Mouse (Mus musculus): ENCODE measurements around the gene Bcar3. TPM values are rescaled to one million over a fixed set of nuclear protein-coding genes. Genes with fewer than 3 reads are reported as not detected.
A peak's percentile ranks its signal among the peaks of the same experiment; 100 is the strongest.
"Not testable (repeated sequence)": the region's sequence is repeated elsewhere in the genome, so short reads cannot be mapped to it uniquely, and the experiment has no call there.

Bcar3 gene
- polyA plus RNA-seq, 1 experiment, result 8.8 TPM

DNA sequence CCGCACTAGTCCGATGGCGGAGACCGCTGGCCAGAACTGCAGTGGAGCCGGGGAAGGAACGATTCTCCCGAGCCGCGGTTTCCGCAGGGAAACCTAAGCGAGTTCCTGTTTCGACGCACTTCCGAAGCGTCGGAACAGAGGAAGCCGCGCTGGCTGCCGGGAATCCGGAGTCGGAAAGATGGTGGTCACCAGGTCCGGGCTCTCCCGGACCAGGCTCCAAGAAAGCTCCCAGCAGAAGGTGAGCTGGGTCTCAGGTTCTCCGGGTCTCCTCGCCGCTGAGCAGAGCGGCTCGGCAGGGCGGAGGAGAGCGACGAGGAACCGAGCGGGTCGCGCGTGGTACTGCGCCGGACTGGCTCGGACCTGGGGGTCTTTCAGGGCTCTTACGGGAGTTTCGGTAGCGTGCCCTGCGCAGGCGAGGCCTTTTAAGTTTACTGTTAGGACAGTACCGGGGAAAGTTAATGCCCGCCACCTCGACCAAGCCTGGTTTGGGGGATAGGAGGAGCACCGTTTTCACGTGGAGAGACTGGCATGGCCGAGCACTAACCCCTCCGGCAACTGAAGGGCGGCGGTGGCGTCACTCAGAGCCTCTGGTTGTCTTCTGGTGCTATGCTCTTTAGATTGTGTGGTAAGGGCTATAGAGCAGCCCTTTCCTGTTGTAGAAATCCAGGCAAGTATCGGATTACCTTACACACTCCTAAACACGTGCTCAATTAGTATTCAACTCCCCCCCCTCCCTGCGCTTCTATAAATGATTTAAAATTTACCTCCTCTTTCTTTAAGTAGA is 19.5 kb upstream of the Bcar3 start, which contains the start of gene Dnttip2:
Gene Dnttip2, plus strand, starts transcription at position 148 of the 784 bp plus-strand sequence.
- Histone ChIP-seq H3K27ac (replicated peaks; ENCODE audit: low read depth, low read length) (peak within 1 kb of the TSS; percentile 76), H3K4me3 (ENCODE audit: insufficient read depth, low read depth, low read length) (peak within 1 kb of the TSS; percentile 97), H3K4me1 (ENCODE audit: control insufficient read depth, insufficient read depth, insufficient read length, low read length) (peaks cover 16% of the 10 kb centered on the region)

DNA sequence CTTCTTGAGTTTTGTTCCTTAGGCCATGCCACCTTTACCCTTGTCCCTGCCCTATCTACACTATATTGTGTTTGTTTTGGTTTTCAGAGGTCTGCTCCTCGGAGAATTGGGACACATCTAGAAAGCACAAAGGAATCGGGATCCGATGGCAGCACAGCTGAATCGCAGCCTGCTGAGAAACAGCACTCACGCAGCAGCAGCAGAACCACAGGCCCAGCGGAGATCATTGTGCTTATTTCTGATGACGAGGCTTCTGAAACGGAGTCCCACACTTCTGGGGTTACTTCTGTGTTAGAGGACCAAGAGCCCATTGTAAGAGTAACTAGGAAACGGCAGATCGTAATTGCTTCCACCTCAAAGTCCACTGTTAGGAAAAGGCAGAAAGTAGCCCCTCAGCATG is 18.8 kb upstream of the Bcar3 start:
- peaks cover 16% of the 10 kb centered on the region for H3K4me1 ChIP-seq (ENCODE audit: control insufficient read depth, insufficient read depth, insufficient read length, low read length)
- H3K4me3 ChIP-seq (ENCODE audit: insufficient read depth, low read depth, low read length), result peak overlapping the region; percentile 97
- no peak overlapping the region for H3K27ac ChIP-seq (replicated peaks; ENCODE audit: low read depth, low read length)

- Histone ChIP-seq H3K4me1 (ENCODE audit: control insufficient read depth, insufficient read depth, insufficient read length, low read length) (peaks cover 2% of the 10 kb centered on the region; the same call in 1 of the 2 replicates), H3K27ac (replicated peaks; ENCODE audit: low read depth, low read length) (no peak overlapping the region), H3K4me3 (ENCODE audit: insufficient read depth, low read depth, low read length) (no peak overlapping the region)
These were observed 6.7 kb upstream of the Bcar3 start for GRCm38 (mm10) chr3:122287195-122287594.

DNA sequence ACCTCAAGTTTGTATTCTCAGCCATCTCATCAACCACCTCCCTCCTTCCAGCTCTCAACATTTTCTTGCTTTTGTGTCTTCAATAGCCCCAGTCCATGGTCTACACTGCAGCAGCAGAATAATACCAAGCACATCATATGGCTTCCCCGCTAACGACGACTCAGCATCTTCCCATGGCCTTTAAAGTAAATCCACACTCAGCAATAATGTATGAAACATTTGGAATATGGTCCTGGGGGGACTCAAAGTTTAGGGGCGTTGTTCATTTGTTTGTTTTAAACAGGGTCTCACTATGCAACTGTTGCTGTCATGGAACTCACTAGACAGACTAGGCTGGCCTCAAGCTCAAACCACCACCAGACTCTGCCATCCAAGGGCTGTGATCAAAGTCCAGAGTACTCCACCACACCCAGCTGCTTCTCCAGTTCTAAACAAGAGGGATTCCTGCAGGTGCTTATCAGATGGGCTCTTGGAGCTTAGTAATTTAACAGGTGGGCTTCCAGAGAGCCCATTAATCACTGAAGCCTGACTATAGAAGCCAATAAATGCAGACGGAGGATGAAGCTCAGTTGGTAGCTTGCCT is 5.2 kb upstream of the Bcar3 start:
- H3K27ac ChIP-seq (replicated peaks; ENCODE audit: low read depth, low read length), result no peak overlapping the region
- peaks cover 2% of the 10 kb centered on the region; the same call in 1 of the 2 replicates for H3K4me1 ChIP-seq (ENCODE audit: control insufficient read depth, insufficient read depth, insufficient read length, low read length)
- no peak overlapping the region for H3K4me3 ChIP-seq (ENCODE audit: insufficient read depth, low read depth, low read length)

DNA sequence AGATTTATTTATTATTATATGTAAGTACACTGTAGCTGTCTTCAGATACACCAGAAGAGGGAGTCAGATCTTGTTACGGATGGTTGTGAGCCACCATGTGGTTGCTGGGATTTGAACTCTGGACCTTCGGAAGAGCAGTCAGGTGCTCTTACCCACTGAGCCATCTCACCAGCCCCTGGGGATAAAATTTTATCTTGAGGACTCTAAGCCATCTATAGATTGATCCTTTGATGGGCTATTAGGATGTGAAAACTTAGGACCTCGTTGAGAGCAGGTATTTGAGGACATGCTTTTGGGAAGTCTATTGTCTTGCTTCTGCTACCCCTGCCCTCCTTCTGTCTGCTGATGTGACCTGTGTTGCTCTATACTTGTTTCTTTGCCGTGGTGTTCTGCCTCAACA is 4.6 kb upstream of the Bcar3 start:
- H3K4me3 ChIP-seq (ENCODE audit: insufficient read depth, low read depth, low read length); H3K4me1 ChIP-seq (ENCODE audit: control insufficient read depth, insufficient read depth, insufficient read length, low read length); H3K27ac ChIP-seq (replicated peaks; ENCODE audit: low read depth, low read length): not testable (repeated sequence)

DNA sequence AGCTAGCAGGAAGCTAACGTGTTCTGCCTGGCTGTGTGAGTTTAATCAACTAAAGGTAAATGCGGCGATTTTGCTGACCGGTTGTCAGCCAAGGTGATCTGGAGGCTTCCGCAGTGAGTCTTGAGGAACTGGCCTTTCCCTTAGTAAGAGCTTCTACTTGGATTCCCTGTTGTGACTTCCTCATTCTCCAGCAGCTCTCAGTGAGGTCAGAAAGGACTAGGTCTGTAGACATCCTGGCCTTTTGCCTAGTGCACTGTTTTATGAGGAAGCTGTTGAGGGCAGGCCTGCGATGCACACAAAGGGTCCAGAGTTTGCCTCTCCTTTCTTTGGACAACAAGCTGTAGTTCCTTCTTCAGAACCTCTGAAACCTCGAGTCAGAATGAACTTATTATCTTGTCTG is 3.2 kb upstream of the Bcar3 start:
- Histone ChIP-seq H3K4me3 (ENCODE audit: insufficient read depth, low read depth, low read length) (peak overlapping the region; percentile 17; the same call in 1 of the 2 replicates), H3K4me1 (ENCODE audit: control insufficient read depth, insufficient read depth, insufficient read length, low read length) (peaks cover 2% of the 10 kb centered on the region; the same call in 1 of the 2 replicates), H3K27ac (replicated peaks; ENCODE audit: low read depth, low read length) (peak overlapping the region; percentile 94)

DNA sequence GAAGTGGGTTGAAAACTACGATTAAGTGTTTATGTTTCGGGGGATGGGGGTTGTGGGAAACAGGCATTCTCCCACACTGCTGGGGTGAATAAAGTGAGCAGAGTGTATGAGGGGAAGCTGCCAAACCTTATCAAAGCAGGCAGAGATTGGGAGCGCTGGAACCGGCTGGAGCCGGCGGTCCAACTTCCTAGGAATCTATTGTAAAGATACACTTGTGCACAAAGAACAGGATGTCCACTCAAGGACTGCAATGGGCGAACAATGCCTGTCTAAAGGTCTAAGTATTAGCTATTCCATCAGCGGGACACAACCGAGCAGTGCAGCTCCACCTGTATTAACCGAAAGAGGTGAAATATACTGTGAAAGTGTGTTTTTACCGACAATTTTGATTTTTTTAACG is 2.1 kb upstream of the Bcar3 start:
- peak overlapping the region; percentile 95 for H3K27ac ChIP-seq (replicated peaks; ENCODE audit: low read depth, low read length)
- H3K4me1 ChIP-seq (ENCODE audit: control insufficient read depth, insufficient read depth, insufficient read length, low read length), result peaks cover 2% of the 10 kb centered on the region; the same call in 1 of the 2 replicates
- H3K4me3 ChIP-seq (ENCODE audit: insufficient read depth, low read depth, low read length), result peak overlapping the region; percentile 89; the same call in 1 of the 2 replicates

- peaks cover 2% of the 10 kb centered on the region; the same call in 1 of the 2 replicates for H3K4me1 ChIP-seq (ENCODE audit: control insufficient read depth, insufficient read depth, insufficient read length, low read length)
- H3K27ac ChIP-seq (replicated peaks; ENCODE audit: low read depth, low read length), result peak overlapping the region; percentile 95
- peak overlapping the region; percentile 89 for H3K4me3 ChIP-seq (ENCODE audit: insufficient read depth, low read depth, low read length)
These were observed 1.4 kb upstream of the Bcar3 start for GRCm38 (mm10) chr3:122292300-122293222.

GRCm38 (mm10) chr3:122293223-122293953 is 548 bp upstream of the Bcar3 start:
- H3K4me3 ChIP-seq (ENCODE audit: insufficient read depth, low read depth, low read length), result peak overlapping the region; percentile 89
- H3K4me1 ChIP-seq (ENCODE audit: control insufficient read depth, insufficient read depth, insufficient read length, low read length), result peaks cover 2% of the 10 kb centered on the region; the same call in 1 of the 2 replicates
- H3K27ac ChIP-seq (replicated peaks; ENCODE audit: low read depth, low read length), result peak overlapping the region; percentile 86

- no peak overlapping the region for H3K4me3 ChIP-seq (ENCODE audit: insufficient read depth, low read depth, low read length)
- H3K27ac ChIP-seq (replicated peaks; ENCODE audit: low read depth, low read length), result no peak overlapping the region
- H3K4me1 ChIP-seq (ENCODE audit: control insufficient read depth, insufficient read depth, insufficient read length, low read length), result no peaks in the 10 kb centered on the region; the same call in 1 of the 2 replicates
These were observed 1.6 kb downstream of the Bcar3 start for GRCm38 (mm10) chr3:122295511-122295910.

DNA sequence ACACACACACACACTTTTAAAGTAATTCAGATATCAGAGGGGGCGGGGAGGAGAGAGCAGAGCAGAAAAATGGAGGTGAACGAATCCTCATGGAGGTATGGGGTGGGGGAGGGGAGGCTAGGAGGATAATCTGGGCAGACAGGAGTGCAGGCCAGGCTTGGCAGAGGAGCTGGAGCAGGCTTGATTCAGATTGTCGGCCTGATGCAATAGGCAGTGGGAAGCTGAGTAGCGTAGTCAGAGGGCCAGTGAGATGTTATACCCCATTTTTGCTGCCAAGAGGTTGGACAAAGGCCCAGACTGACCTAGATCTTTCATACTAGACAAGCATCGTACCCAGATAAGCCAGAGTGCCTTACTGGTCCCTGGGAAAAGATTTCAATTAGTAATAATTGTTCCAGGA is 3.0 kb downstream of the Bcar3 start:
- no peaks in the 10 kb centered on the region for H3K4me1 ChIP-seq (ENCODE audit: control insufficient read depth, insufficient read depth, insufficient read length, low read length)
- H3K4me3 ChIP-seq (ENCODE audit: insufficient read depth, low read depth, low read length), result no peak overlapping the region
- no peak overlapping the region for H3K27ac ChIP-seq (replicated peaks; ENCODE audit: low read depth, low read length)

- Histone ChIP-seq H3K4me1 (ENCODE audit: control insufficient read depth, insufficient read depth, insufficient read length, low read length) (no peaks in the 10 kb centered on the region), H3K27ac (replicated peaks; ENCODE audit: low read depth, low read length) (no peak overlapping the region), H3K4me3 (ENCODE audit: insufficient read depth, low read depth, low read length) (no peak overlapping the region)
These were observed 7.3 kb downstream of the Bcar3 start for GRCm38 (mm10) chr3:122300983-122301919.

DNA sequence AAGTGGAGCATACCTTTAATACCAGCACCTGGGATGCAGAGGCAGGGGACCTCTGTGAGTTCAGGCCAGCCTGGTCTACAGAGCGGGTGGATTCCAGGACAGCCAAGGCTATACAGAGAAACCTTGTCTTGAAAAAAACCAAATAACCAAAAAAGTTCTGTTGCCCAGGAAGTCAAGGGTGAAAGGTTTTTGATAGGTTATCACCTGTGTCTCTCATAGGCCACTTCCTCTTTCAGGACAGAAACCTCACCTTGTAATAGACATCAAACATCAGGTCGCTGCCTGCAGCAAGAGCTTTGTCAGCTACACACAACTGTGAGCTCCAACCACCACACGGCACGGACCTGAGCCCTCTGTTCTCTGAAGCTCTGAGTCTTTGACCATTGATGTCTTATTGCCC is 10.6 kb downstream of the Bcar3 start:
- H3K4me1 ChIP-seq (ENCODE audit: control insufficient read depth, insufficient read depth, insufficient read length, low read length), result no peaks in the 10 kb centered on the region
- no peak overlapping the region for H3K27ac ChIP-seq (replicated peaks; ENCODE audit: low read depth, low read length)
- H3K4me3 ChIP-seq (ENCODE audit: insufficient read depth, low read depth, low read length), result no peak overlapping the region
